9 mouse cellular contexts compared by ENCODE assay signal in genomic region chr2:168691774-168692173, GRCm38 (mm10). TPM values are rescaled to one million over a fixed set of nuclear protein-coding genes. Genes with fewer than 3 reads are reported as not detected.
DNase-seq lines count a peak whose midpoint lies in the region; ATAC-seq and TF ChIP-seq lines count a peak whose summit lies in the region.
"Had no signal": no experiment of that assay in that cellular context is flagged by ENCODE, and none has a peak within 500 bp of the region (broad histone marks: within the 10 kb centered on the region; RNA-seq: fewer than 3 reads in every experiment).

No protein-coding gene starts in this region.

- H3K27ac ChIP-seq in hindbrain, embryonic 10.5 days, result no peak overlapping the region
- H3K27ac ChIP-seq in hindbrain, embryonic 16.5 days (ENCODE audit: low read depth, low read length), result no peak overlapping the region
- no peak overlapping the region for H3K27ac ChIP-seq in cortical plate, adult 2 months (ENCODE audit: insufficient read depth, low read length)
- no peak overlapping the region for H3K27ac ChIP-seq in midbrain, embryonic 14.5 days (replicated peaks; ENCODE audit: low read depth, low read length)
- H3K27ac ChIP-seq: limb, embryonic 13.5 days had no signal

- no peak for TF ChIP-seq POLR2A in cortical plate, adult 2 months (IDR thresholded peaks at IDR 0.05; ENCODE audit: extremely low read depth, insufficient read depth, low read length)

- 56% methylated on average over 6 of the region's 6 CpGs for WGBS in hindbrain, embryonic 10.5 days
- WGBS in hindbrain, embryonic 16.5 days, result 57% methylated on average over 6 of the region's 6 CpGs
- WGBS in midbrain, embryonic 14.5 days, result 54% methylated on average over 6 of the region's 6 CpGs

- peak; percentile 72 for TF ChIP-seq CTCF in cortical plate, adult 2 months (IDR thresholded peaks at IDR 0.05; ENCODE audit: extremely low read depth, insufficient read depth, low read length)

- no peak overlapping the region for H3K9ac ChIP-seq in hindbrain, embryonic 16.5 days (ENCODE audit: low read depth, low read length)
- no peak overlapping the region for H3K9ac ChIP-seq in midbrain, embryonic 14.5 days (replicated peaks; ENCODE audit: low read length)
- H3K9ac ChIP-seq: limb, embryonic 13.5 days had no signal

- H3K4me2 ChIP-seq in hindbrain, embryonic 16.5 days (ENCODE audit: low read length), result no peak overlapping the region
- no peak overlapping the region for H3K4me2 ChIP-seq in midbrain, embryonic 14.5 days (ENCODE audit: low read length)
- H3K4me2 ChIP-seq: limb, embryonic 13.5 days had no signal

- DNase-seq in hindbrain, embryonic 10.5 days (ENCODE audit: low spot score), result peak; percentile 75
- DNase-seq in adrenal gland, adult 18-20 months (ENCODE audit: low spot score in 2 of 2), result peak; percentile 66 to 70
- peak; percentile 30 for DNase-seq in gastrocnemius, postnatal 25 days
- peak; percentile 72 to 77 for DNase-seq in layer of hippocampus, postnatal 10 days (ENCODE audit: low spot score in 2 of 2)
- DNase-seq in midbrain, embryonic 14.5 days, result peak; percentile 83
- peak; percentile 42 for DNase-seq in testis, postnatal 14 days (ENCODE audit: low spot score)

- H3K36me3 ChIP-seq in hindbrain, embryonic 10.5 days, result peaks cover 10% of the 10 kb centered on the region
- H3K36me3 ChIP-seq in hindbrain, embryonic 16.5 days (ENCODE audit: control insufficient read depth, insufficient read depth, low read length), result no peaks in the 10 kb centered on the region
- H3K36me3 ChIP-seq in midbrain, embryonic 14.5 days (ENCODE audit: control insufficient read depth, insufficient read depth, low read length), result peaks cover 33% of the 10 kb centered on the region

- ATAC-seq in hindbrain, embryonic 16.5 days, result no peak
- ATAC-seq in midbrain, embryonic 14.5 days (ENCODE audit: low FRiP score, low TSS enrichment), result no peak

- no peak overlapping the region for H3K4me3 ChIP-seq in hindbrain, embryonic 10.5 days
- H3K4me3 ChIP-seq in hindbrain, embryonic 16.5 days (ENCODE audit: low read length), result no peak overlapping the region
- no peak overlapping the region for H3K4me3 ChIP-seq in cortical plate, adult 2 months (ENCODE audit: insufficient read depth, low read length)
- H3K4me3 ChIP-seq in midbrain, embryonic 14.5 days (replicated peaks; ENCODE audit: low read depth, low read length), result no peak overlapping the region
- H3K4me3 ChIP-seq: limb, embryonic 13.5 days had no signal

- no peaks in the 10 kb centered on the region for H3K9me3 ChIP-seq in hindbrain, embryonic 10.5 days
- H3K9me3 ChIP-seq in hindbrain, embryonic 16.5 days (ENCODE audit: control insufficient read depth, low read length), result no peaks in the 10 kb centered on the region
- H3K9me3 ChIP-seq in midbrain, embryonic 14.5 days (ENCODE audit: control insufficient read depth, low read length), result no peaks in the 10 kb centered on the region
- H3K9me3 ChIP-seq: limb, embryonic 13.5 days had no signal

- H3K4me1 ChIP-seq in hindbrain, embryonic 10.5 days (replicated peaks), result peaks cover 26% of the 10 kb centered on the region
- peaks cover 5% of the 10 kb centered on the region; the same call in 1 of the 2 replicates for H3K4me1 ChIP-seq in hindbrain, embryonic 16.5 days (ENCODE audit: control insufficient read depth, insufficient read depth, low read depth, low read length)
- H3K4me1 ChIP-seq in cortical plate, adult 2 months (ENCODE audit: control insufficient read depth, insufficient read depth, low read length), result no peaks in the 10 kb centered on the region; the same call in 1 of the 2 replicates
- H3K4me1 ChIP-seq in midbrain, embryonic 14.5 days (ENCODE audit: control insufficient read depth, insufficient read depth, low read length), result peaks cover 8% of the 10 kb centered on the region

- 0 out of 2 replicates have a peak, but pooled peaks cover 3% of the 10 kb centered on the region for H3K27me3 ChIP-seq in hindbrain, embryonic 10.5 days (ENCODE audit: insufficient read depth, poor library complexity, severe bottlenecking)
- no peaks in the 10 kb centered on the region for H3K27me3 ChIP-seq in hindbrain, embryonic 16.5 days (replicated peaks; ENCODE audit: control insufficient read depth, insufficient read depth, low read length)
- H3K27me3 ChIP-seq in midbrain, embryonic 14.5 days (ENCODE audit: control insufficient read depth, insufficient read depth, low read length), result no peaks in the 10 kb centered on the region
- H3K27me3 ChIP-seq: limb, embryonic 13.5 days had no signal

RNA-seq across cellular contexts. Expression of gene Atp9a, which starts 50.4 kb away (rescaled TPM):
- 14.6 and 20.1 TPM in 2 replicates for polyA plus RNA-seq in hindbrain, embryonic 10.5 days (2016; fragmentation: Nextera tagmentation; extraction: Ambion mirVana)
- 85.0 and 89.8 TPM in 2 replicates for polyA plus RNA-seq in hindbrain, embryonic 16.5 days (2015; fragmentation: Nextera tagmentation; extraction: Ambion mirVana)
- 100 to 1,000 TPM in 1 of 2 experiments, 10 to 100 TPM in 1; 74.1 to 115 TPM for total RNA-seq in adrenal gland, adult 18-20 months (2021)
- polyA plus RNA-seq in cortical plate, adult 2 months (2012; rRNA removed), result 272 and 279 TPM in 2 replicates
- 10 to 100 TPM; 13.3 to 18.8 TPM for total RNA-seq in gastrocnemius, postnatal 25 days (2021)
- 100 to 1,000 TPM; 426 to 444 TPM for total RNA-seq in layer of hippocampus, postnatal 10 days (2021)
- polyA plus RNA-seq in midbrain, embryonic 14.5 days (2014; fragmentation: Nextera tagmentation; extraction: Ambion mirVana), result 79.7 and 85.9 TPM in 2 replicates

Comparison
In these comparisons a context has a peak if more than half of its experiments do, and no peak if none do; other contexts are left out.
1. DNase-seq: peak in every context shown above with its lines; median percentile 83 in midbrain, embryonic 14.5 days; 75 in hindbrain, embryonic 10.5 days; 74 in layer of hippocampus, postnatal 10 days; 68 in adrenal gland, adult 18-20 months; 42 in testis, postnatal 14 days; 30 in gastrocnemius, postnatal 25 days.